Mouse (Mus musculus) lung, postnatal 0 days (tissue): ENCODE measurements around the gene Tax1bp3. TPM values are rescaled to one million over a fixed set of nuclear protein-coding genes. Genes with fewer than 3 reads are reported as not detected.
A peak's percentile ranks its signal among the peaks of the same experiment; 100 is the strongest.

Experiments
- ATAC-seq: fragments of 200-750 bp; cut with Nextera tagmentation; 2 replicates; pipeline ENCODE4 v1.8.0; 2017; ENCODE audit warnings: moderate library complexity
- DNase-seq: peaks from one replicate; pipeline ENCODE4 v3.0.0-alpha.2; 2016; ENCODE audit warnings: low spot score
- H3K27ac ChIP-seq: fragments of 300-500 bp; sonication (generic); 2 replicates; pipeline ENCODE4 v1.5.1; 2014; ENCODE audit warnings: antibody characterized with exemption, mild to moderate bottlenecking, low read length, mixed read lengths
- H3K27me3 ChIP-seq: fragments of 300-500 bp; sonication (generic); replicated peaks from 2 replicates; pipeline ENCODE4 v1.6.1; 2014; ENCODE audit warnings: low read length, mixed read lengths; ENCODE audit not compliant: insufficient read depth
- H3K36me3 ChIP-seq: fragments of 300-500 bp; sonication (generic); 2 replicates; pipeline ENCODE4 v1.6.1; 2014; ENCODE audit warnings: low read length, mixed read lengths; ENCODE audit not compliant: insufficient read depth
- H3K4me1 ChIP-seq: fragments of 300-500 bp; sonication (generic); 2 replicates; pipeline ENCODE4 v1.6.1; 2014; ENCODE audit warnings: antibody characterized with exemption, low read depth, low read length, mixed read lengths; ENCODE audit not compliant: insufficient read depth
- H3K4me2 ChIP-seq: fragments of 300-500 bp; sonication (generic); replicated peaks from 2 replicates; pipeline ENCODE4 v1.6.1; 2014; ENCODE audit warnings: low read depth, mild to moderate bottlenecking, low read length, moderate library complexity, mixed read lengths
- H3K4me3 ChIP-seq: fragments of 300-500 bp; sonication (generic); 2 replicates; pipeline ENCODE4 v1.5.1; 2014; ENCODE audit warnings: low read depth, low read length
- H3K9ac ChIP-seq: fragments of 300-500 bp; sonication (generic); replicated peaks from 2 replicates; pipeline ENCODE4 v1.6.1; 2014; ENCODE audit warnings: low read depth, mild to moderate bottlenecking
- H3K9me3 ChIP-seq: fragments of 300-500 bp; sonication (generic); 2 replicates; pipeline ENCODE4 v1.6.1; 2016; ENCODE audit warnings: low read length, mixed read lengths
- CTCF ChIP-seq: IDR thresholded peaks from 2 replicates; pipeline ENCODE4 v1.5.1; 2016; ENCODE audit warnings: antibody characterized with exemption, mild to moderate bottlenecking
- EP300 ChIP-seq: IDR thresholded peaks from 2 replicates; pipeline ENCODE4 v1.6.1; 2016; ENCODE audit warnings: antibody characterized with exemption, mild to moderate bottlenecking, control low read depth
- WGBS: fragments of 180-500 bp; shearing (Covaris S2); extraction: QIAGEN DNeasy Blood & Tissue Kit; methylation state at CpG from one replicate; pipeline ENCODE4 v1.1.7; 2014; 5-methylcytosine and 5-hydroxymethylcytosine counted together
- polyA plus RNA-seq: library from polyadenylated mRNA; unstranded; fragments of >200 nt; fragmentation: Nextera tagmentation; extraction: Ambion mirVana; gene quantifications from 2 replicates; pipeline ENCODE4 v1.2.1, GENCODE M21; 2015

Tax1bp3 gene
- polyA plus RNA-seq, 1 experiment from 2014 or later: 379 TPM

- H3K4me2 ChIP-seq: no peak overlapping the region
- ATAC-seq: no peak
- H3K27me3 ChIP-seq: no peaks in the 10 kb centered on the region
- no peak overlapping the region for H3K27ac ChIP-seq
- no peaks in the 10 kb centered on the region for H3K4me1 ChIP-seq
- WGBS: 78% methylated on average over 2 of the region's 2 CpGs
- DNase-seq: no peak
- H3K36me3 ChIP-seq: no peaks in the 10 kb centered on the region
- TF ChIP-seq CTCF: peak; percentile 57
- TF ChIP-seq EP300: no peak
- no peak overlapping the region for H3K9ac ChIP-seq
- H3K9me3 ChIP-seq: no peaks in the 10 kb centered on the region
- H3K4me3 ChIP-seq: no peak overlapping the region
These were observed 30.7 kb downstream of the Tax1bp3 start for GRCm38 (mm10) chr11:73207621-73208020.

GRCm38 (mm10) chr11:73213956-73214355, 37.1 kb downstream of the Tax1bp3 start:
- Histone ChIP-seq H3K9me3 (no peaks in the 10 kb centered on the region), H3K27me3 (no peaks in the 10 kb centered on the region), H3K36me3 (no peaks in the 10 kb centered on the region), H3K9ac (no peak overlapping the region), H3K4me2 (no peak overlapping the region), H3K4me1 (no peaks in the 10 kb centered on the region), H3K4me3 (no peak overlapping the region), H3K27ac (no peak overlapping the region)
- DNase-seq (no peak), ATAC-seq (no peak)
- 59% methylated on average over 3 of the region's 3 CpGs for WGBS
- TF ChIP-seq CTCF: no peak
- no peak for TF ChIP-seq EP300

DNA sequence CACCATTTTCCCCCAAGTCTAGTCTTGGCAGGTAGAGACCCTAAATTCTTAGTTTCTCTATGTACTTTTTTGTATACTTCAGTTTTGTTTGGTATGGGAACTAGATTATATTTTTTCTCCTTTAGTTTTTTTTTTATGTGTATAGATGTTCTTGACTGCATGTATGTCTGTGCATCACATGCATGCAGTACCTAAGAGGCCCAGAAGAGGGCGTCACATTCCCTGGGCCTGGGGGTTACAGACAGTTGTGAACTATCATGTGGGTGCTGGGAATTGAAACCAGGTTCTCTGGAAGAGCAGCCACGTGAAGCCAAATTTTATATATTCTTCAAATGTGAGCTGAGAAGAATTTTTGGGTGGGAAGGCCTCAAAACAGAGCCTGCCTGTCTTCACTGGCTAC, 42.8 kb downstream of the Tax1bp3 start:
- Histone ChIP-seq H3K4me2 (no peak overlapping the region), H3K9ac (no peak overlapping the region), H3K4me1 (no peaks in the 10 kb centered on the region), H3K27ac (no peak overlapping the region), H3K27me3 (no peaks in the 10 kb centered on the region), H3K9me3 (no peaks in the 10 kb centered on the region), H3K36me3 (no peaks in the 10 kb centered on the region), H3K4me3 (no peak overlapping the region)
- DNase-seq: no peak
- TF ChIP-seq CTCF (peak; percentile 9; the same call in 1 of the 2 replicates), EP300 (no peak)
- no peak for ATAC-seq
- WGBS: 53% methylated on average over 2 of the region's 2 CpGs

GRCm38 (mm10) chr11:73220651-73221050, 43.8 kb downstream of the Tax1bp3 start:
- Histone ChIP-seq H3K4me3 (no peak overlapping the region), H3K4me2 (no peak overlapping the region), H3K9me3 (no peaks in the 10 kb centered on the region), H3K27ac (no peak overlapping the region), H3K27me3 (no peaks in the 10 kb centered on the region), H3K4me1 (no peaks in the 10 kb centered on the region), H3K36me3 (no peaks in the 10 kb centered on the region), H3K9ac (no peak overlapping the region)
- DNase-seq (no peak), ATAC-seq (no peak)
- 80% methylated on average over 1 of the region's 1 CpGs for WGBS
- TF ChIP-seq EP300 (no peak), CTCF (no peak)

DNA sequence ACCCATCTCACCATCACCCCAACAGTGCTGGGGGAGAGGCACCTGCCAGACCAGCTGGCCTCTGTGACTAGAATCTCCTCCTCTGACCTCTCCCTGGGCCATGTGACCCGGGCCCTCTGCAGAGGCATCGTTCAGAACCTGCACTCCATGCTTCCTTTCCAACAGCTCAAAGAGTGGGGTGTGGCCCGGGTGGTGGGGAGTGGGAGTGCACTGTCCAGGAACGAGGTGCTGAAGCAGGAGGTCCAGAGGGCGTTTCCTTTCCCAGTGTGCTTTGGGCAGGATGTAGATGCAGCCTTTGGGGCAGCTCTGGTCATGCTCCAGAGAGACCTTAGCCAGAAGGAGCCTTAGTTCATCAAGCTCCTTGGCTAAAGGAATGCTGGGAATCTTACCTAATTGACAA, 46.0 kb downstream of the Tax1bp3 start:
- Histone ChIP-seq H3K9ac (no peak overlapping the region), H3K4me3 (no peak overlapping the region), H3K4me2 (no peak overlapping the region), H3K36me3 (no peaks in the 10 kb centered on the region), H3K27me3 (no peaks in the 10 kb centered on the region), H3K9me3 (no peaks in the 10 kb centered on the region), H3K27ac (no peak overlapping the region), H3K4me1 (no peaks in the 10 kb centered on the region)
- 21% methylated on average over 5 of the region's 5 CpGs for WGBS
- no peak for TF ChIP-seq CTCF
- no peak for TF ChIP-seq EP300
- DNase-seq: no peak
- no peak for ATAC-seq

DNA sequence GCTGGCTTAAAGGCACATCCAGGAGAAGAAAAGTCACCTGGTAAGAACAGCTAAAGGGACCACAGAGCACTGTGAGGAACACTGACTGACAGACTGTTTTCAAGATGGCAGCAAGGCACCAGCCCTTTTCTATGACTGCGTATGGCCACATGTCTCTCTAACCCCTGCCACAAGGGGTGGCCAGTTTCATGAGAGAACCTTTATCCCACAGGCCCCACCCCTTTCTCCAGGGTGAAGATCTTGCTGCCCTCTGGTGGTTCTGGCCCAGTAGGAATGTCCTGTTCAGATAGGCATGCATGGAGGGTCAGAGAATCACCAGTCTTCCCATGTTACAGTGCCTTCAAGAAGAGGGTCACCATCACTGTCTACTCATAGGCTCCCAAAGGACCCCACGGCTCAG, 47.1 kb downstream of the Tax1bp3 start:
- no peaks in the 10 kb centered on the region for H3K36me3 ChIP-seq
- no peak overlapping the region for H3K9ac ChIP-seq
- H3K4me1 ChIP-seq: no peaks in the 10 kb centered on the region
- DNase-seq (peak; percentile 40), ATAC-seq (no peak)
- no peak overlapping the region for H3K27ac ChIP-seq
- no peaks in the 10 kb centered on the region for H3K9me3 ChIP-seq
- no peak overlapping the region for H3K4me3 ChIP-seq
- H3K27me3 ChIP-seq: no peaks in the 10 kb centered on the region
- TF ChIP-seq CTCF: peak; percentile 68
- no peak for TF ChIP-seq EP300
- no peak overlapping the region for H3K4me2 ChIP-seq
- WGBS: 55% methylated on average over 2 of the region's 2 CpGs

GRCm38 (mm10) chr11:73225856-73226255, 49.0 kb downstream of the Tax1bp3 start:
- H3K9ac ChIP-seq: no peak overlapping the region
- H3K9me3 ChIP-seq: no peaks in the 10 kb centered on the region
- H3K36me3 ChIP-seq: no peaks in the 10 kb centered on the region
- ATAC-seq (no peak), DNase-seq (no peak)
- H3K4me1 ChIP-seq: no peaks in the 10 kb centered on the region
- H3K4me3 ChIP-seq: no peak overlapping the region
- 82% methylated on average over 6 of the region's 6 CpGs for WGBS
- TF ChIP-seq EP300 (no peak), CTCF (no peak)
- H3K27me3 ChIP-seq: no peaks in the 10 kb centered on the region
- H3K27ac ChIP-seq: no peak overlapping the region
- no peak overlapping the region for H3K4me2 ChIP-seq
